Mouse (Mus musculus) small intestine, adult 2 months (tissue): ENCODE results near the gene 1700001C19Rik. TPM values are rescaled to one million over a fixed set of nuclear protein-coding genes. Genes with fewer than 3 reads are reported as not detected.

Experiments
- H3K27ac ChIP-seq: fragments of 200-500 bp; 2 replicates; pipeline ENCODE4 v1.5.1; 2012; ENCODE audit warnings: low read depth, low read length, control low read depth, inconsistent platforms; ENCODE audit not compliant: insufficient read depth
- H3K27me3 ChIP-seq: fragments of 200-500 bp; 2 replicates; pipeline ENCODE4 v1.6.1; 2012; ENCODE audit warnings: mild to moderate bottlenecking, moderate library complexity, low read length, inconsistent platforms; ENCODE audit not compliant: control insufficient read depth, insufficient read depth
- H3K36me3 ChIP-seq: fragments of 200-500 bp; 2 replicates; pipeline ENCODE4 v1.6.1; 2012; ENCODE audit warnings: mild to moderate bottlenecking, low read length, control low read depth, inconsistent platforms; ENCODE audit not compliant: control insufficient read depth, insufficient read depth
- H3K4me1 ChIP-seq: fragments of 200-500 bp; 2 replicates; pipeline ENCODE4 v1.6.1; 2012; ENCODE audit warnings: low read length, inconsistent platforms, mixed read lengths; ENCODE audit not compliant: control insufficient read depth, insufficient read depth, insufficient read length
- H3K4me3 ChIP-seq: fragments of 200-500 bp; 2 replicates; pipeline ENCODE4 v1.5.1; 2012; ENCODE audit warnings: low read depth, mild to moderate bottlenecking, control low read depth, inconsistent platforms, low read length, moderate library complexity
- CTCF ChIP-seq: fragments of 200-500 bp; IDR thresholded peaks from 2 replicates; pipeline ENCODE4 v1.5.1; 2012; ENCODE audit warnings: low read depth, mild to moderate bottlenecking, control low read depth, inconsistent platforms, low read length, moderate library complexity, mixed read lengths; ENCODE audit not compliant: insufficient replicate concordance, insufficient read length; ENCODE audit errors: extremely low read depth
- POLR2A ChIP-seq: fragments of 200-500 bp; IDR thresholded peaks from 2 replicates; pipeline ENCODE4 v1.6.1; 2012; ENCODE audit warnings: low read depth, mild to moderate bottlenecking, control low read depth, inconsistent platforms, low read length, moderate library complexity
- WGBS: fragments of 180-500 bp; shearing (Covaris S2); methylation state at CpG from one replicate; pipeline ENCODE4 v1.1.7; 2018; 5-methylcytosine and 5-hydroxymethylcytosine counted together
- polyA plus RNA-seq: library from polyadenylated mRNA; depleted of rRNA; stranded (reverse); fragments of >200 nt; gene quantifications from 2 replicates; pipeline ENCODE4 v1.2.3, GENCODE M21; 2012

Gene 1700001C19Rik
- polyA plus RNA-seq, 1 experiment = not detected

GRCm38 (mm10) chr17:47395376-47395913, 41.7 kb downstream of the 1700001C19Rik start:
- H3K4me1 ChIP-seq = peaks cover 6% of the 10 kb centered on the region
- 1% methylated on average over 20 of the region's 20 CpGs for WGBS
- H3K36me3 ChIP-seq = no peaks in the 10 kb centered on the region
- H3K27me3 ChIP-seq = no peaks in the 10 kb centered on the region
- peak overlapping the region; percentile 83 for H3K4me3 ChIP-seq
- peak overlapping the region; percentile 60; the same call in 1 of the 2 replicates for H3K27ac ChIP-seq
- TF ChIP-seq POLR2A = no peak; the same call in 1 of the 2 replicates
- TF ChIP-seq CTCF = no peak

- TF ChIP-seq CTCF = no peak
- no peak for TF ChIP-seq POLR2A
- no peaks in the 10 kb centered on the region for H3K36me3 ChIP-seq
- WGBS = 19% methylated on average over 24 of the region's 24 CpGs
Measured at GRCm38 (mm10) chr17:47394223-47394869, 42.8 kb downstream of the 1700001C19Rik start.

GRCm38 (mm10) chr17:47386649-47387048, 50.5 kb downstream of the 1700001C19Rik start:
- WGBS = 60% methylated on average over 4 of the region's 4 CpGs
- TF ChIP-seq POLR2A (no peak), CTCF (peak; percentile 81; the same call in 1 of the 2 replicates)

More at GRCm38 (mm10) chr17:47394223-47394869, 42.8 kb downstream of the 1700001C19Rik start:
- no peaks in the 10 kb centered on the region for H3K27me3 ChIP-seq
- H3K4me1 ChIP-seq = peaks cover 6% of the 10 kb centered on the region
- H3K27ac ChIP-seq = no peak overlapping the region
- peak overlapping the region; percentile 83 for H3K4me3 ChIP-seq

GRCm38 (mm10) chr17:47385145-47385544, 52.0 kb downstream of the 1700001C19Rik start, which contains the start of gene Guca1b:
Gene Guca1b (plus strand): TSS chr17:47385393.
- H3K4me3 ChIP-seq = no peak within 1 kb of the TSS
- H3K27me3 ChIP-seq = no peaks in the 10 kb centered on the region
- 60% methylated on average over 10 of the region's 10 CpGs for WGBS
- no peak for TF ChIP-seq POLR2A
- no peak for TF ChIP-seq CTCF
- H3K36me3 ChIP-seq = peaks cover 8% of the 10 kb centered on the region; the same call in 1 of the 2 replicates
- H3K4me1 ChIP-seq = no peaks in the 10 kb centered on the region
- no peak within 1 kb of the TSS for H3K27ac ChIP-seq

More at GRCm38 (mm10) chr17:47386649-47387048, 50.5 kb downstream of the 1700001C19Rik start:
- H3K27me3 ChIP-seq = no peaks in the 10 kb centered on the region
- no peaks in the 10 kb centered on the region for H3K36me3 ChIP-seq
- H3K4me3 ChIP-seq = no peak overlapping the region
- H3K27ac ChIP-seq = no peak overlapping the region
- no peaks in the 10 kb centered on the region for H3K4me1 ChIP-seq

GRCm38 (mm10) chr17:47384064-47384463, 53.1 kb downstream of the 1700001C19Rik start:
- TF ChIP-seq POLR2A (no peak), CTCF (no peak)
- Histone ChIP-seq H3K27ac (no peak overlapping the region), H3K36me3 (peaks cover 17% of the 10 kb centered on the region), H3K4me1 (no peaks in the 10 kb centered on the region), H3K27me3 (no peaks in the 10 kb centered on the region), H3K4me3 (no peak overlapping the region)
- WGBS = 92% methylated on average over 3 of the region's 3 CpGs

- TF ChIP-seq POLR2A = no peak
- no peak for TF ChIP-seq CTCF
- Histone ChIP-seq H3K27ac (no peak overlapping the region), H3K4me3 (no peak overlapping the region), H3K27me3 (no peaks in the 10 kb centered on the region), H3K36me3 (peaks cover 22% of the 10 kb centered on the region), H3K4me1 (no peaks in the 10 kb centered on the region)
- 60% methylated on average over 4 of the region's 4 CpGs for WGBS
Measured at GRCm38 (mm10) chr17:47383266-47383665, 53.9 kb downstream of the 1700001C19Rik start.

GRCm38 (mm10) chr17:47381917-47382316, 55.3 kb downstream of the 1700001C19Rik start:
- 88% methylated on average over 11 of the region's 11 CpGs for WGBS
- no peak for TF ChIP-seq CTCF
- no peak for TF ChIP-seq POLR2A
- H3K27me3 ChIP-seq = no peaks in the 10 kb centered on the region
- H3K27ac ChIP-seq = no peak overlapping the region
- H3K4me3 ChIP-seq = no peak overlapping the region
- no peaks in the 10 kb centered on the region for H3K4me1 ChIP-seq
- H3K36me3 ChIP-seq = peaks cover 32% of the 10 kb centered on the region
